Mouse (Mus musculus): ENCODE data around the gene Usp21.

- no peak for TF ChIP-seq CTCF (IDR thresholded peaks at IDR 0.05; ENCODE audit: low read depth, low read length)
- TF ChIP-seq TAL1 (conservative IDR thresholded peaks at IDR 0.05; ENCODE audit: low read depth, low read length), result no peak
- no peak for TF ChIP-seq POLR2AphosphoS5 (IDR thresholded peaks at IDR 0.05; ENCODE audit: insufficient replicate concordance, low read depth, low read length)
- TF ChIP-seq GATA1 (IDR thresholded peaks at IDR 0.05; ENCODE audit: borderline replicate concordance, low read length), result no peak
Observed at GRCm38 (mm10) chr1:171309321-171309720, 21.5 kb upstream of the Usp21 start.
